Mouse (Mus musculus): ENCODE data around the gene Hoxa11. TPM values are rescaled to one million over a fixed set of nuclear protein-coding genes. Genes with fewer than 3 reads are reported as not detected.

Hoxa11 gene
- polyA plus RNA-seq, 1 experiment from 2014 or later = 0.08 TPM

DNA sequence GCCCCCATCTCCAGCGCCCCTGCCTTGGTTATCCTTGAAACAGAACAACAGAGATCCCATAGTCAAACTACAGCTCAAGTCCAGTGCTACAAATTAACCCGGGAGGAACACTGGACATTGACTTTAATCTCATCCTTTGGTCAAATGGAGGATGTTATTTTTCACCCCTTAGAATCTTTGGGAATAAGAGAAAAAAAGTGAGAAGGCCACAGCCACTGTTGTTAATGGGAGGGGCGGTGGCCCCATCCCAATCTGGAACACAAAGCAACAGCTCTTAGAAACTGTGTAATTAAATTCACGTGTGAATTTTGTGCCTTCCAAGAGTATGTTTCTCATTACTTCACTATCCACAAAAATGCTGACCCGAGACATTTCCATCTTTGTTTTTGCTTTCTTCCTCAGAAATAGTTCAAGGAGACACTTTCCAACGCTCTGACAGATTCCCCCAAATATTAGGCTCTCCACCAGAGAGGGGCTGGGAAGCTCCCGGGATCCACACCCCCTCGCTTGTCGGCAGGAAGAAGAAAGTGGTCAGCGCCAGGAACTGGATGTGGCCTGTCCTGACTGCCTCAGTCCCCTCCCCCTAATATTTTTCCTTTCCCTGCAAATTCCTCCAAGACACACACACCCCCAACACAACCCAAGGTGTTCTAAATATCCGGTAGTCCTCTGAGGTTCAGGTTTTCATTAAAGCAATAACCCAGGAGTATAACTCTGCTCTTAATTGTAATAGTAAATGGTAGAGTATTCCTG is 18.0 kb downstream of the Hoxa11 start:
- peaks cover 93% of the 10 kb centered on the region for H3K27me3 ChIP-seq
- no peak for ATAC-seq (ENCODE audit: insufficient number of reproducible peaks, insufficient read depth, low FRiP score, low TSS enrichment)
- no peak overlapping the region for H3K4me3 ChIP-seq
- H3K36me3 ChIP-seq = no peaks in the 10 kb centered on the region
- H3K27ac ChIP-seq = no peak overlapping the region
- H3K9me3 ChIP-seq = no peaks in the 10 kb centered on the region
- no peak overlapping the region for H3K4me2 ChIP-seq (replicated peaks)
- H3K4me1 ChIP-seq = no peaks in the 10 kb centered on the region
- 2% methylated on average over 11 of the region's 11 CpGs for WGBS
- no peak overlapping the region for H3K9ac ChIP-seq

DNA sequence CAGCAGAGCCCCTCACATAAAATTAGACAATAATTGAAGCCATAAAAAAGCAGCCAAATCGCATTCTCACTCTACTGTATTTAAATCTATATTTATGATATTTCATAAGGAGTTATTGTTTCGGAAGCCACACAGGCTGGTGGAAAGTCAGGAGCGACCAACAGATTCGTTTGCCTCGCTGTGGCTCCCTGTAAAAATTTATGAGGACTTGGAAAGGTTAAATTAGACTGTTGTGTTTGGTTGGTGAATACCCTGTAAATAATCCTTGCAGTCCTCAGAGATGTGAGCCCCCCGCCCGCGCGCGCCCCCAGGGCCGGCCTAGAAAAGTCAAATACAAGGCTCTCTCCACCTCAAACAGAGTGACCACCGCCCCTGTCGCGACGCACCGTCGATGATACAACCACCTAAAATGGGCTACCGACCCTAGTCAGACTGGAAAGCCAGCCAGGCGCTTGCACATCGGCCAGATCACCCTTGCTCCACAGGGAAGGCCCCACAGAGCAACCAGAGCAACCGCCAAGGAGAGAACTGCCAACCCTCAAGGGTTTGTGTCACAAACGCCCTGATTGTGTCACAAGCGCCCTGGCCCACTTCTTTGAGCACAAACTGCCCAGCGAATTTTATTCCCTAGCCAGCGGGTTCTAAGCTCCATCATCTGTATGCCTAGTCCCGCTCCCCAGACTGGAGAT is 18.9 kb downstream of the Hoxa11 start:
- Histone ChIP-seq H3K9ac (no peak overlapping the region), H3K4me1 (no peaks in the 10 kb centered on the region), H3K27me3 (peaks cover 93% of the 10 kb centered on the region), H3K9me3 (no peaks in the 10 kb centered on the region), H3K4me2 (replicated peaks) (no peak overlapping the region), H3K36me3 (no peaks in the 10 kb centered on the region), H3K27ac (no peak overlapping the region), H3K4me3 (no peak overlapping the region)
- WGBS = 3% methylated on average over 26 of the region's 26 CpGs
- ATAC-seq (ENCODE audit: insufficient number of reproducible peaks, insufficient read depth, low FRiP score, low TSS enrichment) = no peak

DNA sequence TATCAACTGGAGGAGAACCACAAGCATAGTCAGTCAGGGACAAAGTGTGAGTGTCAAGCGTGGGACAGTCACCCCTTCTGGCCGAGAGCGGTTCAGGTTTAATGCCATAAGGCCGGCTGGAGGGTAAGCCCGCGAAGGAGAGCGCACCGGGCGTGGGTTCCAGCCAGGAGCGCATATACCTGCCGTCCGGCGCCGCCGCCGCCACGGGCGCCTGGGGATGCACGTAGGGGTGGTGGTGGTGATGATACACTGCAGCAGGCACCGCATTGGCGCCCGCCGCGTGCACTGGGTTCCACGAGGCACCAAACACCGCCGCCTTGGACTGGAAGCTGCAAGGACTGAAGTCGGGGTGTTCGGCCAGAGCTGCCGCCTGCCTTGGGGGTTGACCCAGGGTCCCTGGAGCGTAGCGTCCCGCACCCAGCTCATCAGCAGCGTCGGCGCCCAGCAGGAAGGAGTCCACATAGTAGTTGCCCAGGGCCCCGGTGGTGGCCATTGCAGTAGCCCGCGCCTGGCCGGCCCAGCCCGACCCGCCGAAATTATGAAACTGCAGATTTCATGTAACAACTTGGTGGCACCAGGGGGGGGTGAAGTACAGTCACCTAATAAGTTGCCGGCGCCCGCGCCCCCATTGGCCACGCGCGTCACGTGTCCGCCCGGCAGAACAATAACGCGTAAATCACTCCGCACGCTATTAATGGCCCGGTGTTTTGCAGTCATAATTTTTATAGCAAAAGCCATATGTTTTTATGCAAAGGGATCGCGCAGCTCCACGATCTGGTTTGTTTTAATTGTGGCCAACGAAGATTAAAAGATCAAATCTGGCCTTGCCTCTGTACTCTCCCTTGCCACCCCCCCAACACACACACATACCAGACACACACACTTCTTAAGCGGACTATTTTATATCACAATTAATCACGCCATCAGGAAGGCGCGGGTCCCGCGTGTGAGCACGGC is 19.7 kb downstream of the Hoxa11 start:
- H3K4me1 ChIP-seq = no peaks in the 10 kb centered on the region
- H3K27ac ChIP-seq = no peak overlapping the region
- H3K36me3 ChIP-seq = no peaks in the 10 kb centered on the region
- no peak overlapping the region for H3K4me3 ChIP-seq
- WGBS = 3% methylated on average over 69 of the region's 69 CpGs
- no peaks in the 10 kb centered on the region for H3K9me3 ChIP-seq
- no peak overlapping the region for H3K9ac ChIP-seq
- H3K27me3 ChIP-seq = peaks cover 97% of the 10 kb centered on the region
- ATAC-seq (ENCODE audit: insufficient number of reproducible peaks, insufficient read depth, low FRiP score, low TSS enrichment) = no peak
- H3K4me2 ChIP-seq (replicated peaks) = no peak overlapping the region

DNA sequence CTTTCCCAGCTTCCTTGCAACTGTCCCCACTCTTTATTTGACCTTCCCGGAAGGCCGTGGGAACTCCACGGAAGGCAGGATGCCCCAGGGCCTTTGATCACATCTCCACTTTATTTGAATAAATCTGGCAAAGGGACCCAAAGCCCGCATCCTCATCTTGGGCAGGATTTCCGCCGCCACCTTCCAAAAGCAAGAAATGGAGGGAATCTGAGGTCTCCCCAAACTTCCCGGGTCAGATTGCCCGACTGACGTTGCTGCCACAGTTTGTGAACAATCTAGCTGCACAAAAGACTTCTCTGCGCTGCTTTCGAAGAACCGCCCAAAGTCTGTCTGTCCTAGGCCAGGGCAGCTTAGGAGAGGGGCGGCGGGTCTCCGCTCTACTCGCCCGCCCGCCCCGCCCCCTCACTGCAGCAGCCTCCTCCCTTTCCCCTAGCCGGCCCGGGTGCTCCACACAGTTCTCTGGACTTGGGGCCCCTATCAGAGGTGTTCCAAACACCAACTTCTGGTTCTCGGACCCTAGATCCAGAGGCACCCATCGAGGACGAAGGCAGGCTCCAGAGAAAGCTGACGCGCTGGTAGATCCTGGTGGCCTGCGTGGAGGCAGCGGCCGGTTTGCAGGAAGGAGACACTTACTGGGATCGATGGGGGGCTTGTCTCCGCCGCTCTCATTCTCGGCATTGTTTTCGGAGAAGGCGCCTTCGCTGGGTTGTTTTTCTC is 20.6 kb downstream of the Hoxa11 start:
- no peak for ATAC-seq (ENCODE audit: insufficient number of reproducible peaks, insufficient read depth, low FRiP score, low TSS enrichment)
- 1% methylated on average over 36 of the region's 36 CpGs for WGBS
- Histone ChIP-seq H3K4me3 (no peak overlapping the region), H3K4me1 (no peaks in the 10 kb centered on the region), H3K4me2 (replicated peaks) (no peak overlapping the region), H3K9me3 (no peaks in the 10 kb centered on the region), H3K27me3 (peaks cover 95% of the 10 kb centered on the region), H3K27ac (no peak overlapping the region), H3K9ac (no peak overlapping the region), H3K36me3 (no peaks in the 10 kb centered on the region)

DNA sequence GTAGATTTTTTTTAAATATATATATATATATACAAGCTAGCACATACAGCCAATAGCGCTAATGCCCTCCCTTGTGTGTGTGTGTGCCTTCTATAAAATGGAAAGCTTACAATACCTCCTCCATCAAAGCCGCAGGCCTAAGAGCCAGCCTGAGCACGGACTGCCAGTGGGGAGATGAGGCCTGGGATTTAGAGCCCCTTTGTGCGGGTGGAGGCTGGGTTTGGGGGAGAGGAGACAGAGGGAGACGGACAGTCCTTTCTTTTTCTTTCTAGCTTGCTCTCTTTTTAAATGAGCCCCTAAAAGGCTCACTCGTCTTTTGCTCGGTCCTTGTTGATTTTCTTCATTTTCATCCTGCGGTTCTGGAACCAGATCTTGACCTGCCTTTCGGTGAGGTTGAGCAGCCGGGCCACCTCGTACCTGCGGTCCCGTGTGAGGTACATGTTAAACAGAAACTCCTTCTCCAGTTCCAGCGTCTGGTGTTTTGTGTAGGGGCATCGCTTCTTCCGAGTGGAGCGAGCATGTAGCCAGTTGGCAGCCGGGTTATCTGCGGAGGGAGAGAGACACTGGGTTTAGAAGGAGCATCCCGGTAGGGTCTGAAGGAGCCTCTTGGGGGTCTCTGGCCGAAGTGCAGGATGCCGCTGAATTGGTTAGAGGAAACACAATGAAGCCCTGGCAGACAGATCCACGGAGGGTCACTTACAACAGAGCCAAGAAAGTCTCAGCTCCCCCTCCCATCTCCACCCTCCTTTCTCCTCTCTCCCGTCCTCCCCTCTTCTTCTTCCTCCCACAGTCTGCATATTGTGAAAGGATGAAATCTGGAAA is 21.5 kb downstream of the Hoxa11 start:
- Histone ChIP-seq H3K4me2 (replicated peaks) (no peak overlapping the region), H3K36me3 (no peaks in the 10 kb centered on the region), H3K27me3 (peaks cover 95% of the 10 kb centered on the region), H3K27ac (no peak overlapping the region), H3K9me3 (no peaks in the 10 kb centered on the region), H3K4me1 (no peaks in the 10 kb centered on the region), H3K4me3 (no peak overlapping the region), H3K9ac (no peak overlapping the region)
- WGBS = 1% methylated on average over 24 of the region's 24 CpGs
- ATAC-seq (ENCODE audit: insufficient number of reproducible peaks, insufficient read depth, low FRiP score, low TSS enrichment) = no peak

DNA sequence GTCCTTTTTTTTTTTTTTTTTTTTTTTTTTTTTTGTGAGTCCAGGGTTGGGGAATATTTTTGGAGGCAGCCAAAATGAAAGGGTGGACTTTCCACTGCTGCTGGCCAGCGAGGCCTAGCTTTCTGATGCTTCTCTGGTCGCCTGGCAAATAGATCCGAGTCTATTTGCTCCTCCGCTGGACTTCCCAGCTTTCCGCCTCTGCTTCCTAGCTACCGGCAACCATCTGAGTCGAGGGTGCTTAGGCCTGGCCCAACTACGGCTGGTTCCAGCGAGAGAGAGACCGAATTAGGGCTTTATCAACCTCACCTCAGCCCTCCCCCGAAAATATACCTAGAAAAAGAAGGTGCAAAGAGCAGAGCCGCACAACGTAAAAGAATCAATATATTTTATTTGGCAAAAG is 22.9 kb downstream of the Hoxa11 start:
- no peak overlapping the region for H3K4me3 ChIP-seq
- H3K27me3 ChIP-seq = peaks cover 98% of the 10 kb centered on the region
- H3K4me2 ChIP-seq (replicated peaks) = no peak overlapping the region
- H3K9ac ChIP-seq = no peak overlapping the region
- H3K9me3 ChIP-seq = no peaks in the 10 kb centered on the region
- no peak for ATAC-seq (ENCODE audit: insufficient number of reproducible peaks, insufficient read depth, low FRiP score, low TSS enrichment)
- no peak overlapping the region for H3K27ac ChIP-seq
- 8% methylated on average over 13 of the region's 13 CpGs for WGBS
- H3K36me3 ChIP-seq = no peaks in the 10 kb centered on the region
- H3K4me1 ChIP-seq = no peaks in the 10 kb centered on the region

DNA sequence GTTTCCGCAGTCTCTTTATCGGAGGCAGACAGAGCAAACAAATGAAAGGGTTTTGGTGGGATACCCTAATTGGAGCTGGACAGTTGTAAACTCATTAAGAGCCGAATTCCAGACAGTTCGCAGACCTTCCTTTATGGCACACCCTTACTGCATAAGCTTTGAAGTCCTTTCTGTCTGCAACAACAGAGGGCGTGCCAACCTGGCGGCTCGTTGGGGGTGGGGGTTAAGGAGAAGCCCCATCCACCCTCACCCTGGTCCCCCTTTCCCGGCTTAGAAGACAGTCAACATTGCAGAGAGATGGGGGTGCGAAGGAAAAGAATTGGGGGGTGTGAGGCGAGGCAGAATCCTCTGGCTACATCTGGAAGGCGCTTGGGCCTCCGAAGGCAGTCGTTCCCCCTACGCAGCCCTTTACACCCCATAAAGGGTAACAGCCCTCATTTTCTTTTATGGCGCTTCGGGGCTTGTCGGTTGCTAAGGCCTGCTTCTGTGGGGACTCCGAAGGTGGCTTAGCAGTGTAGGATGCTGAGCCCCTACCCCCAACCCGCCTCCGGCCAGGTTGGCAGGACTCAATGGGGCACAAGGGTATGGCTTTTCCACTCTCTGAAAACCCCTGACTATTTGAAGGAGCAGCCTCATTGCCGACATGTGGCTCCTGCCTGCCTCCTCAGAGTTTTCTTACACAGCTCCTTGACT is 23.5 kb downstream of the Hoxa11 start:
- Histone ChIP-seq H3K27ac (no peak overlapping the region), H3K4me3 (peak overlapping the region; percentile 48; the same call in 1 of the 2 replicates), H3K9me3 (no peaks in the 10 kb centered on the region), H3K4me1 (peaks cover under 1% of the 10 kb centered on the region; the same call in 1 of the 2 replicates), H3K4me2 (replicated peaks) (peak overlapping the region; percentile 84), H3K27me3 (peaks cover 98% of the 10 kb centered on the region), H3K36me3 (no peaks in the 10 kb centered on the region), H3K9ac (no peak overlapping the region)
- WGBS = 5% methylated on average over 21 of the region's 21 CpGs
- ATAC-seq (ENCODE audit: insufficient number of reproducible peaks, insufficient read depth, low FRiP score, low TSS enrichment) = no peak

DNA sequence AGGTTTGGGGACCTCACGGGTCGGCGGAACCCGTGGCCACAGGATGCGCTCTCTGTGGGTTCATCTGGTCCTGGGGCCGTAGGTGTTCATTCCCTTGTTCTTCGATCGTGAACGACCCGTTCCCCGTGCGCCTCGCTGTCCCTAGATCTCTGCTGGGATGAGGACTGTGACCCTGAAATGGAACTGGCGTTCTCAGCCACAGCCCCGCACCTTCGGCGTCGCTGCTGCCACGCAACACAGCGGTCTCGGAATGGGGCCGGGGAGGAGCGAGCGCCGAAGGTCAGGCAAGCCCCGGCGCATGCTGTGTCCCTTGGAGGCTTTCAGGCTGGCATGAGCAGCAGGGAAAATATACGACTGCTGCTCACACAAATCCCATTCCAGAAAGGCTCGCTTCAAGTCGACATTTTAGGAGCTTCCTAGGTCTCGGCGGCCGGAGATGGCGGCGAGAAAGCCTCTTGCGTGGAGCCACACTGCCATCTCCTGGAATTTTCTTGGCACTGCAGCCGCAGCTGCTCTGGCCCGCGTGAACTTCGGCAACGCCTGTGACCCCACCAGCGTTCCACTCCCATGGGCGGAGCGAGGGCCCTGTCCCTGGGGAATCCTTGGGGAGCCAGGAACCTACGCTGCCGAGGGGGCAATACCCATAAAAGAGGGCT is 24.1 kb downstream of the Hoxa11 start, which contains the start of gene Hoxa7:
Gene Hoxa7, minus strand, starts transcription at position 518 of the 656 bp plus-strand sequence.
- ATAC-seq (ENCODE audit: insufficient number of reproducible peaks, insufficient read depth, low FRiP score, low TSS enrichment) = no peak
- Histone ChIP-seq H3K36me3 (no peaks in the 10 kb centered on the region), H3K9ac (peak within 1 kb of the TSS; percentile 54), H3K4me2 (replicated peaks) (peak within 1 kb of the TSS; percentile 84), H3K27ac (no peak within 1 kb of the TSS), H3K9me3 (no peaks in the 10 kb centered on the region), H3K27me3 (peaks cover 98% of the 10 kb centered on the region), H3K4me3 (peak within 1 kb of the TSS; percentile 48), H3K4me1 (peaks cover 5% of the 10 kb centered on the region)
- 2% methylated on average over 46 of the region's 46 CpGs for WGBS

DNA sequence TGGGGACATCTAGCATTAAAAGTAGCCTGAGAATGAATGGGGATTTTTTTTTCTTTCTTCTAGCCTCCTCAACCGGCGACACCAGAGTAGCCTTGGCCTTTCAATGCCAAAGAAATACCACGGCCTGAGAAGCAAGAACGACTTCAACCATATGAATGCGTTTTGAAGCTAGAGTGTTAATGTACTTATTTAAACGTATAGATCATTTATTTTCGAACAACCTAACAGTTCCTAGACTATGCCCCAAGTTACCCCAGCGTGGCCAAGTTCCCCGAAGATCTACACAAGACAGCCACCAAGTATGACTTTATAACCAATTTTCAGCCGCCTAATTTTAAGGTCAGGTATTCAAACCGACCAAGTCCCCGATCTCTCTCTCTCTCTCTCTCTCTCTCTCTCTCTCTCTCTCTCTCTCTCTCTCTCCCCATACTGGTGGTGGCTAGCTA is 24.7 kb downstream of the Hoxa11 start:
- H3K27me3 ChIP-seq = peaks cover 98% of the 10 kb centered on the region
- 6% methylated on average over 12 of the region's 12 CpGs for WGBS
- H3K4me3 ChIP-seq = peak overlapping the region; percentile 48
- H3K4me1 ChIP-seq = peaks cover 5% of the 10 kb centered on the region
- no peak overlapping the region for H3K27ac ChIP-seq
- H3K9ac ChIP-seq = no peak overlapping the region
- ATAC-seq (ENCODE audit: insufficient number of reproducible peaks, insufficient read depth, low FRiP score, low TSS enrichment) = no peak
- no peaks in the 10 kb centered on the region for H3K9me3 ChIP-seq
- H3K36me3 ChIP-seq = no peaks in the 10 kb centered on the region
- peak overlapping the region; percentile 84 for H3K4me2 ChIP-seq (replicated peaks)
